Mouse (Mus musculus) stomach, embryonic 16.5 days (tissue): ENCODE results near the gene Twist2. TPM values are rescaled to one million over a fixed set of nuclear protein-coding genes. Genes with fewer than 3 reads are reported as not detected.

Experiments
- ATAC-seq: fragments of 200-750 bp; cut with Nextera tagmentation; 2 replicates; pipeline ENCODE4 v1.8.0; 2017; ENCODE audit warnings: moderate number of reproducible peaks, moderate TSS enrichment; ENCODE audit not compliant: insufficient read depth, low FRiP score
- H3K27ac ChIP-seq: fragments of 300-500 bp; sonication (generic); 2 replicates; pipeline ENCODE4 v1.5.1; 2014; ENCODE audit warnings: low read length
- H3K27me3 ChIP-seq: fragments of 300-500 bp; sonication (generic); 2 replicates; pipeline ENCODE4 v1.6.1; 2014; ENCODE audit warnings: low read length, control low read depth, mixed read lengths; ENCODE audit not compliant: control insufficient read depth, insufficient read depth
- H3K36me3 ChIP-seq: fragments of 300-500 bp; sonication (generic); 2 replicates; pipeline ENCODE4 v1.6.1; 2014; ENCODE audit warnings: low read length; ENCODE audit not compliant: control insufficient read depth, insufficient read depth
- H3K4me1 ChIP-seq: fragments of 300-500 bp; sonication (generic); 2 replicates; pipeline ENCODE4 v1.6.1; 2014; ENCODE audit warnings: low read length, control low read depth, mixed read lengths; ENCODE audit not compliant: control insufficient read depth, insufficient read depth
- H3K4me2 ChIP-seq: fragments of 300-500 bp; sonication (generic); 2 replicates; pipeline ENCODE4 v1.6.1; 2014; ENCODE audit warnings: low read depth, low read length, mixed read lengths
- H3K4me3 ChIP-seq: fragments of 300-500 bp; sonication (generic); replicated peaks from 2 replicates; pipeline ENCODE4 v1.5.1; 2014; ENCODE audit warnings: mild to moderate bottlenecking, low read length
- H3K9ac ChIP-seq: fragments of 300-500 bp; sonication (generic); 2 replicates; pipeline ENCODE4 v1.6.1; 2014; ENCODE audit warnings: low read length
- H3K9me3 ChIP-seq: fragments of 300-500 bp; sonication (generic); replicated peaks from 2 replicates; pipeline ENCODE4 v1.6.1; 2016; ENCODE audit warnings: low read length, control low read depth; ENCODE audit not compliant: control insufficient read depth
- WGBS: fragments of 180-500 bp; shearing (Covaris S2); extraction: QIAGEN DNeasy Blood & Tissue Kit; methylation state at CpG from one replicate; pipeline ENCODE4 v1.1.7; 2014; 5-methylcytosine and 5-hydroxymethylcytosine counted together
- polyA plus RNA-seq: library from polyadenylated mRNA; unstranded; fragments of >200 nt; fragmentation: Nextera tagmentation; extraction: Ambion mirVana; gene quantifications from 2 replicates; pipeline ENCODE4 v1.2.1, GENCODE M21; 2015

The Twist2 gene
- polyA plus RNA-seq, 1 experiment from 2014 or later, result 8.1 TPM

DNA sequence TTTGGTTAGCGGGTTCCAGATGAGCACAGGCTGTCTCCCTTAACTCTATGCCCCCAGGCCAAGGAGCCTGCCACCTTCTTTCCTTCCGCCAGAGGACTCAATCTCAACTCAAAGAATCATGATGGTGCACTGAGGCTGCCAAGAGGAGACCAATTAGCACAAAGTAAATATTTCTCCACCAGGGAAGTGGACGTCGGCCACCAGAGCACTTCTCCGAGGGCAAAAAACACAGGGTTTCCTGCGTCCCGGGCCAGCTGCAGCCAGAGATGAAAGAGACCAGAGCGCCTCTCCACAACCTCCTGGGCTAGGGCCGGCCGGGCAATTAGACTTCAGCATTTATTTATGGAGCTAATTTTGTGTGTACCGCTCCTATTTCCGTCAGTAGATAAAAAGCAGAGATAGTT lies 31.0 kb upstream of the Twist2 start:
- 15% methylated on average over 12 of the region's 12 CpGs for WGBS

DNA sequence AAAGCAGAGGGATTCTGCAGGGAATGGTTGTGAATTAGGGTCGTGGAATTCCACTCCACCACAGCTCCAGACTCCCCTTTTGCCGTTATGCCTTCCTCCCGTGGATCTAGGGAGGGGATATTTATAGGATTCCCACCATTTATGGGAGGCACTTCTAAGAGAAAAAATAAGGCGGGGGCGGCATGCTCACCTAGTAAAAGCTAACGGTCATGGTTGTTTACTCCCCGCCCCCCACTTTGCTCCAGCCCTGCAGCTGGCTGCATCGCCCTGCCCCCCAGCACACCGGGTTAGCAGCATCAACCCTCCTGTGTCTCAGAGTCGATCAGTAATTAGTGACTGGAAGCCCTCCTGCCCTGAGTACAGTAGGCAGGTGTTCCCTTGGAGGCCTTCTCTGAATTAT lies 30.6 kb upstream of the Twist2 start:
- 12% methylated on average over 10 of the region's 10 CpGs for WGBS
- Histone ChIP-seq H3K4me2 (no peak overlapping the region; the same call in 1 of the 2 replicates), H3K9me3 (no peaks in the 10 kb centered on the region), H3K36me3 (no peaks in the 10 kb centered on the region), H3K4me1 (no peaks in the 10 kb centered on the region), H3K4me3 (no peak overlapping the region), H3K27ac (no peak overlapping the region), H3K27me3 (no peaks in the 10 kb centered on the region), H3K9ac (no peak overlapping the region)
- no peak for ATAC-seq

More for the DNA sequence above, 31.0 kb upstream of the Twist2 start:
- Histone ChIP-seq H3K4me3 (no peak overlapping the region), H3K9ac (no peak overlapping the region), H3K27ac (no peak overlapping the region), H3K4me2 (no peak overlapping the region), H3K9me3 (no peaks in the 10 kb centered on the region), H3K27me3 (no peaks in the 10 kb centered on the region), H3K4me1 (no peaks in the 10 kb centered on the region), H3K36me3 (no peaks in the 10 kb centered on the region)
- ATAC-seq, result peak; percentile 17; the same call in 1 of the 2 replicates

DNA sequence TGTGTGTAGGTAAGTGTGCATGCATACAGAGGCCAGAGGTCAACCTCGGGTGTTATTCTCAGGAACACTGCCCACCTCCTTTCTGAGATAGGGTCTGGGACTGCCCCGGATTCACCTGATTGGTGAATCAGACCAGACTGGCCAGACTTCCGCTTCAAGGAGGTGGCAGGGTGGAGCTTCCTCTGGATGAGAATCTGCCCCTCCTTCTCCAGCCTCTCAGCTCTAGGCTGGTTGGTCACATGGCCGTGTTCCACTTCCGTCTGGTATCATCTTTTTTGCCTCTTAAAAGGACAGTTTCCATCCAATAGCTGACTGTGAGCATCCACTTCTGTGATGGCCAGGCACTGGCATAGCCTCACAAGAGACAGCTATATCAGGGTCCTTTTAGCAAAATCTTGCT lies 24.3 kb upstream of the Twist2 start:
- Histone ChIP-seq H3K4me1 (no peaks in the 10 kb centered on the region), H3K36me3 (no peaks in the 10 kb centered on the region), H3K4me3 (no peak overlapping the region), H3K9ac (no peak overlapping the region), H3K27ac (no peak overlapping the region), H3K27me3 (no peaks in the 10 kb centered on the region), H3K9me3 (no peaks in the 10 kb centered on the region), H3K4me2 (no peak overlapping the region)
- no peak for ATAC-seq
- 75% methylated on average over 5 of the region's 5 CpGs for WGBS

DNA sequence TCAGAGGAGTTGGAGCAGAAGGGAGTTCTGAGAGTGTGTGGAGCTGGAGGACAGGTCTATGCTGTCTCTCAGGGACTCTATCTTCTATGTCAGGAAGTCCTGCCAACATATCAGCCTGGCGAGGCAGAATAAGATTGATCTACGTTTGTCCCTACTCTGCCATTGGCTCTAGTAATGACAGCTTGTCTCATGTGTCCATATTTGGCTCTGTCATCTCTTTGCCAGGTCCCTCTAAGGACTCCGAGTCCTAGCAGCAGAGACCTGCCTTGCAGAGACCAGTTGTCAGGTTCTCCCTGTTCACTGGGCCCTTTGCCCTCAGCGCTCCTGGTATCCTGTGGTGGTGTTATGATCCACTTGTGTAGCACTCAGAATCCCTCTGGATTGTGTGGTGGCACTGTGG lies 21.4 kb upstream of the Twist2 start:
- Histone ChIP-seq H3K27ac (no peak overlapping the region), H3K4me2 (no peak overlapping the region), H3K4me3 (no peak overlapping the region), H3K27me3 (no peaks in the 10 kb centered on the region), H3K9ac (no peak overlapping the region), H3K4me1 (no peaks in the 10 kb centered on the region), H3K9me3 (0 out of 2 replicates have a peak, but pooled peaks cover 2% of the 10 kb centered on the region), H3K36me3 (no peaks in the 10 kb centered on the region)
- ATAC-seq, result no peak; the same call in 1 of the 2 replicates
- WGBS, result 87% methylated on average over 4 of the region's 4 CpGs

DNA sequence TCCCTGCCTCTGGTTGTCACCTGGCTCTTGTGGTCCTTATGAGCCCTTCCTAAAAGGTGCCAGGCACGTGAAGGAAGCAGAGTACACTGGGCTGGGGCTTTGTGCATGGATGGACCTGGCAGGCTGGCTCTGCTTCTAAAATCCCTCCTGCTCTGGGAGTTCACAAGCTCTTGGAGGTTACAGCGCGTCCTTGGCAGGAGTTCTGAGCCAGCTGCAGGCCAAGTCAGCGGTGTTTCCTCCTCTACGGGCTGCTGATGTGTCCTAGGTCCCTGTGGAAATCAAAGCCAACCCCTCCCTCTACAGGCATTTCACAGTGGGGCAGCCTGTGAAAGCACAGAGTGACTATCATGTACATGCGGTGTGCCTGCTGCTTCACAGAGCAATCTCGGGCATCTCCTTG lies 20.1 kb upstream of the Twist2 start:
- H3K9me3 ChIP-seq, result 0 out of 2 replicates have a peak, but pooled peaks cover 2% of the 10 kb centered on the region
- no peak overlapping the region for H3K9ac ChIP-seq
- H3K27ac ChIP-seq, result no peak overlapping the region
- H3K36me3 ChIP-seq, result no peaks in the 10 kb centered on the region
- no peak overlapping the region for H3K4me2 ChIP-seq
- no peaks in the 10 kb centered on the region for H3K4me1 ChIP-seq
- WGBS, result 73% methylated on average over 7 of the region's 7 CpGs
- H3K27me3 ChIP-seq, result no peaks in the 10 kb centered on the region
- H3K4me3 ChIP-seq, result no peak overlapping the region
- ATAC-seq, result no peak

DNA sequence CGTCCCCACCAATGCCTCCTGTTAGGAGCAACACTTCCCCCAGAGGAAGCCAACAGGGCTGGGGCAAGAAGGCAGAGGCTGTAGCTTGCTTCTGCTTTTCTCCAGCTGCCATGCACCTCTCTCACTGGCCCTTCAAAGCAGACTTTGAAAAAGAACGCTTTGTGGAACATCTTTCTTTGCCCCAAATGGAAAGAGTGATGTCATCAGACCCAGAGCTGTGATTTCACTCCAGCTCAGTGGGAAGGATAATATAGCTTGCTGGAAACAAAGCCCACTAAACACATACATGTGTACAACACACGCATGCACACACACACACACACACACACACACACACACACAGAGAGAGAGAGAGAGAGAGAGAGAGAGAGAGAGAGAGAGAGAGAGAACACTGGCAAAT lies 17.1 kb upstream of the Twist2 start:
- Histone ChIP-seq H3K4me2 (no peak overlapping the region), H3K4me1 (no peaks in the 10 kb centered on the region), H3K4me3 (no peak overlapping the region), H3K36me3 (no peaks in the 10 kb centered on the region), H3K9ac (no peak overlapping the region), H3K9me3 (0 out of 2 replicates have a peak, but pooled peaks cover 2% of the 10 kb centered on the region), H3K27ac (no peak overlapping the region), H3K27me3 (no peaks in the 10 kb centered on the region)
- ATAC-seq, result no peak
- 73% methylated on average over 3 of the region's 3 CpGs for WGBS

DNA sequence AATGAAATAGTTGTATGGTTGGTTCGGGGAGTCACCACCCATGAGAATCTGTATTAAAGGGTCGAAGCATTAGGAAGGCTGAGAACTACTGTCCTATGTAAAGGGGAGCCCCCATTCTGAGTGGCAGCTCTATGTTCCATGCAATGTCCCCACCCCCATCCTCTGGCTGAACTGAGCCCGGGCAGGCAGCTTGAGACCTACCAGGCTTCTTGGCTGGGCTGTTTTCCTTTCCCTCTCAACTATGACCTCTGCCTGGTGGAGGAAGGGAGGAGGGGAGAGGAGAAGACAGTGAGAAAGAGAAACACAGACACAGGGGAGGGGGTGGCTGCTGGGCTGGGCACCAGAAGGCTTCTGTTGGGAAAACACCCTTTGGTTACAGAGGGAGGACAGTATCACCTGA lies 1.9 kb upstream of the Twist2 start:
- Histone ChIP-seq H3K27ac (no peak overlapping the region), H3K4me1 (peaks cover 5% of the 10 kb centered on the region), H3K4me2 (no peak overlapping the region), H3K9me3 (no peaks in the 10 kb centered on the region), H3K4me3 (no peak overlapping the region), H3K27me3 (peaks cover 32% of the 10 kb centered on the region), H3K9ac (0 out of 2 replicates have a peak overlapping the region, but pooled peaks have one; percentile 14), H3K36me3 (no peaks in the 10 kb centered on the region)
- WGBS, result 55% methylated on average over 3 of the region's 3 CpGs
- ATAC-seq, result no peak

DNA sequence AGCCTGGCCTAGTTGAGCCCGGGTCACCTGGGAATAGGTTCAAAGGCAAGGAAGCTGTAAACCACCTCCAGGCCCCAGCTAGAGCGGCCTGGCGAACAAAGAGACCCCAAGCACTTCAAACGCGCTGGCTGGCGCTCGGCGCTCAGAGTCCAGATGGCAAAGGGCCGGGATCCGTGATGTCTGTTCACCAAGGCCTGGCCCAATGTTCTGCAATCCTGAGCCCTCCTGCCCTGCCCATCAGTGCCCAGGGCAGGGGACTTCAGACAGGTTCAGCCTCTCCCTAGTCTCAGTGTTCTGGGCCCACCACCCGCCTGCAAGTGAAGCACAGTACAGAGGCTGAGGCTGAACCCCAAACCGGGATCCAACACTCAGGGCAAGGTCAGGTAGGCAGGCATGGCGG lies 913 bp upstream of the Twist2 start:
- H3K4me3 ChIP-seq, result peak overlapping the region; percentile 57
- peak overlapping the region; percentile 87 for H3K4me2 ChIP-seq
- 42% methylated on average over 13 of the region's 13 CpGs for WGBS
- H3K9ac ChIP-seq, result peak overlapping the region; percentile 68
- 0 out of 2 replicates have a peak, but pooled peaks have one; percentile 15 for ATAC-seq
- H3K36me3 ChIP-seq, result no peaks in the 10 kb centered on the region
- H3K27ac ChIP-seq, result no peak overlapping the region
- no peaks in the 10 kb centered on the region for H3K9me3 ChIP-seq
- peaks cover 5% of the 10 kb centered on the region for H3K4me1 ChIP-seq
- peaks cover 36% of the 10 kb centered on the region for H3K27me3 ChIP-seq

DNA sequence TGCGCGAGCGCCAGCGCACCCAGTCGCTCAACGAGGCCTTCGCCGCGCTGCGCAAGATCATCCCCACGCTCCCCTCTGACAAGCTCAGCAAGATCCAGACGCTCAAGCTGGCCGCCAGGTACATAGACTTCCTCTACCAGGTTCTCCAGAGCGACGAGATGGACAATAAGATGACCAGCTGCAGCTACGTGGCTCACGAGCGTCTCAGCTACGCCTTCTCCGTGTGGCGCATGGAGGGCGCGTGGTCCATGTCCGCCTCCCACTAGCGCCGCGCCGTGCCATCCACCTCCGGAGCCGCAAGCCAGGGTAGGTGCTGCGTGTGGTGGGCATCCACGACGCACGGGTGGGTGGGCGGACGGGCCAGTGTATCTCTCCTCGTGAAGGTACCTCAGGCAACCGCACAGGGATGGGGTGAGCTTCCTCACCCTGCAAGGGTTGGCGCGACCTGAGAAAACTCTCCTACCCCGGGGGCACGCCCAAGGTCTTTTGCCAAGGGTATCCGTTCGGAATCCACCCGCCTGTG lies 644 bp downstream of the Twist2 start:
- WGBS, result 2% methylated on average over 45 of the region's 45 CpGs
- Histone ChIP-seq H3K36me3 (no peaks in the 10 kb centered on the region), H3K4me2 (peak overlapping the region; percentile 87), H3K27ac (peak overlapping the region; percentile 70), H3K27me3 (peaks cover 40% of the 10 kb centered on the region), H3K4me3 (peak overlapping the region; percentile 57), H3K9me3 (no peaks in the 10 kb centered on the region), H3K4me1 (peaks cover 5% of the 10 kb centered on the region), H3K9ac (peak overlapping the region; percentile 68)
- peak; percentile 31; the same call in 1 of the 2 replicates for ATAC-seq
